Mouse (Mus musculus): ENCODE measurements around the gene Rapgefl1.

DNA sequence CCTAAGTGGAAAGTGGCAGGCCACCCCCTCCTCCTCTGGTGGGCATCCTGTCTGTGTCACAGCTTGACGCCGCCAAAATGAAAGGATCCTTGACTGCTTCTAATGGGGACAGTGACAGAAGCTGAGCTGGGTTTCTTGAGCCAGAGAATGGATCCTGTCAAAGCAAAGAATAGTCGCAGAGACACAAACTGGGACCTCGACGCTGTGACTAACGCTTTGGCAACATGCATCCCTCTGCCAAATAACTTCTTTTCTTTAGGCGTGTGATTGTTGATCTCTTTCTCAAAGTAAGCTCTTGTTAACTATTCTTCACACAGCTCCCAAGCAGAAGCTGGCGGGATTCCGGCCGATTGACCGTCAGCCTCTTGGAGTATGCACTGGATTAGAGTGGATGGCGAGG, 30.7 kb downstream of the Rapgefl1 start:
- TF ChIP-seq CTCF (IDR thresholded peaks at IDR 0.05; ENCODE audit: low read depth): no peak
- TF ChIP-seq EP300 (IDR thresholded peaks at IDR 0.05; ENCODE audit: low read depth): no peak
